Mouse (Mus musculus) spleen, embryonic (tissue): ENCODE data around the gene Enthd1.
"Not testable (repeated sequence)": the region's sequence is repeated elsewhere in the genome, so short reads cannot be mapped to it uniquely, and the experiment has no call there.

Source experiments
- CTCF ChIA-PET: fragments of 350-600 bp; sonication (Branson Sonifier 250); formaldehyde crosslinking; loops from one replicate; lab custom pipeline; 2022; lab: Charles Lee

The Enthd1 gene

GRCm38 (mm10) chr15:80500426-80500825 is 64.5 kb downstream of the Enthd1 start:
- CTCF ChIA-PET: no interaction called here

GRCm38 (mm10) chr15:80497733-80498132 is 67.2 kb downstream of the Enthd1 start:
- CTCF ChIA-PET: not testable (repeated sequence)

GRCm38 (mm10) chr15:80491505-80491904 is 73.5 kb downstream of the Enthd1 start:
- CTCF ChIA-PET: no interaction called here

- CTCF ChIA-PET: no interaction called here
Measured at GRCm38 (mm10) chr15:80490151-80490550, 74.8 kb downstream of the Enthd1 start.

- CTCF ChIA-PET: no interaction called here
Measured at GRCm38 (mm10) chr15:80488658-80489057, 76.3 kb downstream of the Enthd1 start.

- CTCF ChIA-PET: interaction anchor here (0.5 kb wide), 1 partner anchor 37 kb away, joined by 3 read pairs; no protein-coding TSS in a partner anchor
Measured at GRCm38 (mm10) chr15:80485601-80486000, 79.4 kb downstream of the Enthd1 start.

GRCm38 (mm10) chr15:80483041-80483705 is 81.8 kb downstream of the Enthd1 start:
- CTCF ChIA-PET: no interaction called here

GRCm38 (mm10) chr15:80482348-80482747 is 82.6 kb downstream of the Enthd1 start:
- CTCF ChIA-PET: no interaction called here

- CTCF ChIA-PET: no interaction called here
Measured at GRCm38 (mm10) chr15:80474429-80475002, 90.4 kb downstream of the Enthd1 start.

- CTCF ChIA-PET: no interaction called here
Measured at GRCm38 (mm10) chr15:80467876-80468275, 97.1 kb downstream of the Enthd1 start.

- CTCF ChIA-PET: no interaction called here
Measured at GRCm38 (mm10) chr15:80462106-80462505, 102.8 kb downstream of the Enthd1 start.

GRCm38 (mm10) chr15:80461446-80461845 is 103.5 kb downstream of the Enthd1 start:
- CTCF ChIA-PET: no interaction called here

GRCm38 (mm10) chr15:80460011-80460410 is 104.9 kb downstream of the Enthd1 start:
- CTCF ChIA-PET: no interaction called here

- CTCF ChIA-PET: interaction anchor here (0.6 to 0.7 kb wide), 2 partner anchors 105 to 663 kb away, joined by 3 to 5 read pairs; no protein-coding TSS in a partner anchor
Measured at GRCm38 (mm10) chr15:80457984-80458383, 107.0 kb downstream of the Enthd1 start.

- CTCF ChIA-PET: no interaction called here
Measured at GRCm38 (mm10) chr15:80454486-80454885, 110.5 kb downstream of the Enthd1 start.

GRCm38 (mm10) chr15:80452425-80452824 is 112.5 kb downstream of the Enthd1 start:
- CTCF ChIA-PET: no interaction called here

- CTCF ChIA-PET: no interaction called here
Measured at GRCm38 (mm10) chr15:80445956-80446687, 118.8 kb downstream of the Enthd1 start.

GRCm38 (mm10) chr15:80440195-80440594 is 124.8 kb downstream of the Enthd1 start:
- CTCF ChIA-PET: no interaction called here

- CTCF ChIA-PET: no interaction called here
Measured at GRCm38 (mm10) chr15:80438423-80438822, 126.5 kb downstream of the Enthd1 start.

- CTCF ChIA-PET: no interaction called here
Measured at GRCm38 (mm10) chr15:80437996-80438395, 127.0 kb downstream of the Enthd1 start.

GRCm38 (mm10) chr15:80436961-80437360 is 128.0 kb downstream of the Enthd1 start:
- CTCF ChIA-PET: no interaction called here

- CTCF ChIA-PET: interaction anchor here (0.5 kb wide), 1 partner anchor 128 kb away, joined by 3 read pairs; no protein-coding TSS in a partner anchor
Measured at GRCm38 (mm10) chr15:80430324-80430723, 134.6 kb downstream of the Enthd1 start.

- CTCF ChIA-PET: no interaction called here
Measured at GRCm38 (mm10) chr15:80418146-80418545, 146.8 kb downstream of the Enthd1 start.
